Mouse (Mus musculus) forebrain, embryonic 16.5 days (tissue): ENCODE measurements at regions not wholly inside any gene's neighbourhood (a gene's known extent, or its start where the extent isn't known, plus 50 kb on each side); places are given as distances from the start of the nearest gene placed in this dataset.

Experiments
- ATAC-seq: fragments of 200-750 bp; cut with Nextera tagmentation; 2 replicates; pipeline ENCODE4 v1.8.0; 2017; ENCODE audit warnings: mild to moderate bottlenecking, moderate library complexity
- H3K27ac ChIP-seq: fragments of 300-500 bp; sonication (generic); 2 replicates; pipeline ENCODE4 v1.5.1; 2014; ENCODE audit warnings: low read length, control low read depth
- H3K27me3 ChIP-seq: fragments of 300-500 bp; sonication (generic); replicated peaks from 2 replicates; pipeline ENCODE4 v1.6.1; 2014; ENCODE audit warnings: low read length; ENCODE audit not compliant: control insufficient read depth, insufficient read depth
- H3K36me3 ChIP-seq: fragments of 300-500 bp; sonication (generic); 2 replicates; pipeline ENCODE4 v1.6.1; 2014; ENCODE audit not compliant: control insufficient read depth, insufficient read depth
- H3K4me1 ChIP-seq: fragments of 300-500 bp; sonication (generic); replicated peaks from 2 replicates; pipeline ENCODE4 v1.6.1; 2014; ENCODE audit warnings: low read length; ENCODE audit not compliant: control insufficient read depth, insufficient read depth
- H3K4me2 ChIP-seq: fragments of 300-500 bp; sonication (generic); 2 replicates; pipeline ENCODE4 v1.6.1; 2014; ENCODE audit warnings: mild to moderate bottlenecking, low read length, control low read depth
- H3K4me3 ChIP-seq: fragments of 300-500 bp; sonication (generic); replicated peaks from 2 replicates; pipeline ENCODE4 v1.5.1; 2014; ENCODE audit warnings: mild to moderate bottlenecking, low read length, control low read depth
- H3K9ac ChIP-seq: fragments of 300-500 bp; sonication (generic); replicated peaks from 2 replicates; pipeline ENCODE4 v1.6.1; 2014; ENCODE audit warnings: low read depth, low read length, control low read depth
- H3K9me3 ChIP-seq: fragments of 300-500 bp; sonication (generic); 2 replicates; pipeline ENCODE4 v1.6.1; 2016; ENCODE audit warnings: low read length; ENCODE audit not compliant: control insufficient read depth
- WGBS: fragments of 180-500 bp; shearing (Covaris S2); extraction: QIAGEN DNeasy Blood & Tissue Kit; methylation state at CpG from one replicate; pipeline ENCODE4 v1.1.7; 2014; 5-methylcytosine and 5-hydroxymethylcytosine counted together

DNA sequence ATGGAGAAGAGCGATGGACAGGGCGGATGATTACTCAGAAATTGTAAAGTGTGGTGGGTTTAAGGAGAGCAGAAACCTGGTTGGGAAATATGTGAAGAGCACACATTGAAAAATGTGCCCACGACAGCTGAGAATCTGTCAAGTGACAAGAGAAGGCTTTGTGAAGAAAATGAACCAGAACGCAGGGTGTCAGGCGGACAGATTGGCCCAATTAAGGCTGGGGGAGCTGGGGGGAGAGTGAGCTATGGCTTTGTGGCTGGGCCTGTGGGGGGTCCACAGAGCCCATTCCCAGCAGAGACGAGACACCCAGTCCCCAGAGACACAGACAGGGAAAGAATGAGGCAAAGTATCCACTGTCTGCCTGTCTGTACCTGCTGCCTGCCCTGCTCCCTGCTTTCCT is 153.3 kb downstream of the Shq1 start:
- H3K9me3 ChIP-seq, result no peaks in the 10 kb centered on the region
- no peak overlapping the region for H3K4me3 ChIP-seq
- H3K4me2 ChIP-seq, result no peak overlapping the region
- no peaks in the 10 kb centered on the region for H3K27me3 ChIP-seq
- 32% methylated on average over 6 of the region's 6 CpGs for WGBS
- peak overlapping the region; percentile 58; the same call in 1 of the 2 replicates for H3K27ac ChIP-seq
- no peaks in the 10 kb centered on the region for H3K36me3 ChIP-seq
- peak; percentile 71 for ATAC-seq
- 0 out of 2 replicates have a peak overlapping the region, but pooled peaks have one; percentile 10 for H3K9ac ChIP-seq
- peaks cover 26% of the 10 kb centered on the region for H3K4me1 ChIP-seq

- no peak for ATAC-seq
- no peaks in the 10 kb centered on the region for H3K36me3 ChIP-seq
- H3K27ac ChIP-seq, result no peak overlapping the region
- H3K27me3 ChIP-seq, result no peaks in the 10 kb centered on the region
- WGBS, result 52% methylated on average over 4 of the region's 4 CpGs
- no peak overlapping the region for H3K4me2 ChIP-seq
- no peak overlapping the region for H3K4me3 ChIP-seq
- no peaks in the 10 kb centered on the region for H3K9me3 ChIP-seq
- peaks cover 11% of the 10 kb centered on the region for H3K4me1 ChIP-seq
- H3K9ac ChIP-seq, result no peak overlapping the region
Observed at GRCm38 (mm10) chr6:100512676-100513075, 158.3 kb downstream of the Shq1 start.

GRCm38 (mm10) chr6:100510676-100511075 is 160.3 kb downstream of the Shq1 start:
- Histone ChIP-seq H3K27me3 (no peaks in the 10 kb centered on the region), H3K4me2 (no peak overlapping the region), H3K9me3 (no peaks in the 10 kb centered on the region), H3K27ac (no peak overlapping the region), H3K4me1 (no peaks in the 10 kb centered on the region), H3K4me3 (no peak overlapping the region), H3K9ac (no peak overlapping the region), H3K36me3 (no peaks in the 10 kb centered on the region)
- ATAC-seq, result no peak
- 69% methylated on average over 4 of the region's 4 CpGs for WGBS

GRCm38 (mm10) chr6:100505506-100506247 is 165.3 kb downstream of the Shq1 start:
- Histone ChIP-seq H3K9me3 (no peaks in the 10 kb centered on the region), H3K27ac (no peak overlapping the region), H3K9ac (no peak overlapping the region), H3K36me3 (no peaks in the 10 kb centered on the region), H3K4me2 (no peak overlapping the region), H3K27me3 (no peaks in the 10 kb centered on the region), H3K4me1 (peaks cover 19% of the 10 kb centered on the region), H3K4me3 (no peak overlapping the region)
- no peak for ATAC-seq
- WGBS, result 66% methylated on average over 15 of the region's 15 CpGs

- H3K36me3 ChIP-seq, result no peaks in the 10 kb centered on the region
- peak overlapping the region; percentile 37 for H3K27ac ChIP-seq
- no peak overlapping the region for H3K9ac ChIP-seq
- peaks cover 19% of the 10 kb centered on the region for H3K4me1 ChIP-seq
- 37% methylated on average over 14 of the region's 14 CpGs for WGBS
- no peaks in the 10 kb centered on the region for H3K9me3 ChIP-seq
- peak; percentile 89 for ATAC-seq
- H3K4me3 ChIP-seq, result no peak overlapping the region
- no peak overlapping the region for H3K4me2 ChIP-seq
- no peaks in the 10 kb centered on the region for H3K27me3 ChIP-seq
Observed at GRCm38 (mm10) chr6:100502961-100503782, 167.8 kb downstream of the Shq1 start.

- H3K27ac ChIP-seq, result no peak overlapping the region
- no peak for ATAC-seq
- WGBS, result 41% methylated on average over 6 of the region's 6 CpGs
- no peaks in the 10 kb centered on the region for H3K27me3 ChIP-seq
- H3K4me3 ChIP-seq, result no peak overlapping the region
- peaks cover 19% of the 10 kb centered on the region for H3K4me1 ChIP-seq
- H3K36me3 ChIP-seq, result no peaks in the 10 kb centered on the region
- no peak overlapping the region for H3K9ac ChIP-seq
- H3K4me2 ChIP-seq, result no peak overlapping the region
- no peaks in the 10 kb centered on the region for H3K9me3 ChIP-seq
Observed at GRCm38 (mm10) chr6:100502139-100502538, 168.8 kb downstream of the Shq1 start.

DNA sequence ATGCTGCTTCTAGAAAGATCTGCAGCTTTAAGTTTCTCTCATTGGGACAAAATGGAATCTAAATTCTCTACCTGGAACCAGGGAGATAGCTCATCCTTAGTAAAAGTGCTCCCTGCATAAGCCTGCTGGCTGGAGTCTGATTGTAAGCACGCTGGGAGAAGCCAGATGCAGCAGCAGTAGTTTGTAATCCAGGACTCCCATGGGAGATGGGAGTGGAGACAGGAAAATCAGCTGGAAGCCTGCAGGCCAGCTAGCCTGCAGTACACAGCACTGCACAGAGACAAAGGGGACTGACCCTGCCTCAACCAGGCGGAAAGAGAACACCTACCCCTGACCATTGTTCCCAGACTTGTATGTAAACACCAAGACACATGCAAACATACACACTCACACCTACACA is 170.2 kb downstream of the Shq1 start:
- no peak overlapping the region for H3K9ac ChIP-seq
- no peaks in the 10 kb centered on the region for H3K36me3 ChIP-seq
- no peak overlapping the region for H3K27ac ChIP-seq
- H3K4me2 ChIP-seq, result no peak overlapping the region
- no peaks in the 10 kb centered on the region for H3K27me3 ChIP-seq
- WGBS, result 60% methylated on average over 2 of the region's 2 CpGs
- H3K4me3 ChIP-seq, result no peak overlapping the region
- peaks cover 19% of the 10 kb centered on the region for H3K4me1 ChIP-seq
- H3K9me3 ChIP-seq, result no peaks in the 10 kb centered on the region
- no peak for ATAC-seq

DNA sequence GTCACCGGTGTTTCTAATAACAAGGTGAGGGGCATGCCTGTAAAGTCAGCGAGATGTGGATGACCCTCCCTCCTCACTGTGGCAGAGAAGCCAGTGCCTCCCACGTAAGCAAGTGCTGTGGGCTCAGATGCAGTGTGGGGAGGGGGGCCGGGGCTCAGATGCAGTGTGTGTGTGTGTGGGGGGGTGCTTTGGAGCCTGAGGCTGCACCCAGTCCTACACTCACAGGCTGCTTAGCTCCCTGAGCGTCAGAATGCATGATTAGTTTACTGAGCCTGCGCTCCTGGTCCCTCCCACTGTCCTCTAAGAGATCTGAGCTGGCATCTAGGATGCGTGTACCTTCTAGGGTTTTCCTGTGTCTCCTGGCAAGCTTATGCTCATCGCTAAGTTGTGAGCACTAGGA is 170.9 kb downstream of the Shq1 start:
- H3K4me2 ChIP-seq, result no peak overlapping the region
- H3K27me3 ChIP-seq, result no peaks in the 10 kb centered on the region
- no peak overlapping the region for H3K9ac ChIP-seq
- 70% methylated on average over 8 of the region's 8 CpGs for WGBS
- no peak overlapping the region for H3K4me3 ChIP-seq
- no peak for ATAC-seq
- no peaks in the 10 kb centered on the region for H3K9me3 ChIP-seq
- no peaks in the 10 kb centered on the region for H3K36me3 ChIP-seq
- peaks cover 20% of the 10 kb centered on the region for H3K4me1 ChIP-seq
- H3K27ac ChIP-seq, result no peak overlapping the region

DNA sequence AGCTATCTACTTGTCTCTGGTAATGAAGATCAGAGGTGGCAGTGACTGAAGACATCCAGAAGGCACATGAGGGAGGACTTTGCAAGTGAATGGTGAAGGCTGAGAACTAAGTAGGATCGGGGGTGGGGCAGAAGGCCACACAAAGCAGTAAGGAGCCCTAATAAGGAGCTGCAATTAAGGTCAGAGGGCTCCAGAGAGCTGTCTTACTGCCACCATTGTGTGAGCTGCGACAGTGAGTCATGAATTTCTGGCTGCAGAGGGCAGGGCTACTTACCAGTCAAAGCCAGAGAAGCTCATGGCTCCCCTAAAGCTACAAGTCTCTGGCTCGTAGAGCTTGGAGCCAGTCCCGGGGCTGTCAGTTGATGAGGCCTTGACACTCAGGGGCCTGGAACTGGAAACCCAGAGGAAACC is 172.1 kb downstream of the Shq1 start:
- Histone ChIP-seq H3K4me3 (no peak overlapping the region), H3K9ac (no peak overlapping the region), H3K4me2 (no peak overlapping the region), H3K9me3 (no peaks in the 10 kb centered on the region), H3K27ac (no peak overlapping the region), H3K4me1 (peaks cover 24% of the 10 kb centered on the region), H3K36me3 (no peaks in the 10 kb centered on the region), H3K27me3 (no peaks in the 10 kb centered on the region)
- 13% methylated on average over 4 of the region's 4 CpGs for WGBS
- ATAC-seq, result no peak
